Mouse (Mus musculus): Measurements from ENCODE around the gene Capza2.

DNA sequence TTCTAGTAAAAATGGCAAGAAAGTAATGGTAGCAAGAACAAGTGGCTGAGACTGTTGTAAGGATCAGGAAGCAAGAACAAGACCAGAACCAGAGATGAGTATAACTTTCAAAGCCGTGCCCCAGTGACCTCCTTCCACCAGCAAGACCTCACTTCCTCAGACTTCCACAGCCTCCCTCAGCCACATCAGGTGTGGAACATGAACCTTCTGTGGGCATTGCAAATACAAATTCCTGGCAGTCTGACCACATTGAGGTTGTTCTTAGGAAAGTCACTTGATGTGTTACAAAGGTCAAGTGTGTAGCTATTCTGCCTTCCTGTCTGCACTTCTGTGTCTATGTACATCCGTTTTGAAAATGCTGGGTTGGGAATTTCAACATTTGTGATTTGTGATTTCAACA lies 16.1 kb downstream of the Capza2 start:
- TF ChIP-seq MAX (IDR thresholded peaks at IDR 0.05; ENCODE audit: low read length) (no peak), POLR2AphosphoS5 (IDR thresholded peaks at IDR 0.05; ENCODE audit: borderline replicate concordance, low read depth, low read length) (no peak), E2F4 (IDR thresholded peaks at IDR 0.05; ENCODE audit: borderline replicate concordance, low read depth, low read length) (no peak), RCOR1 (IDR thresholded peaks at IDR 0.05; ENCODE audit: low read depth, low read length) (no peak), CTCF (IDR thresholded peaks at IDR 0.05 in 2 of 3, conservative IDR thresholded peaks at IDR 0.05 in 1 of 3; ENCODE audit: control insufficient read depth in 1 of 3, insufficient read depth in 1 of 3, low read depth in 2 of 3, low read length in 3 of 3, poor library complexity in 1 of 3, severe bottlenecking in 1 of 3) (no peak), EP300 (IDR thresholded peaks at IDR 0.05; ENCODE audit: low read depth in 1 of 2, low read length in 2 of 2) (no peak), TCF12 (IDR thresholded peaks at IDR 0.05; ENCODE audit: low read depth, low read length) (no peak), SIN3A (IDR thresholded peaks at IDR 0.05; ENCODE audit: low read length) (no peak), POLR2A (IDR thresholded peaks at IDR 0.05; ENCODE audit: control insufficient read depth in 1 of 2, insufficient read depth in 1 of 2, low read depth in 1 of 2, low read length in 2 of 2, poor library complexity in 1 of 2) (no peak), SMC3 (IDR thresholded peaks at IDR 0.05; ENCODE audit: low read depth, low read length) (no peak), JUND (IDR thresholded peaks at IDR 0.05; ENCODE audit: low read depth, low read length) (no peak)
